Mouse (Mus musculus) midbrain, embryonic 11.5 days (tissue): ENCODE data around the gene Dlg1. TPM values are rescaled to one million over a fixed set of nuclear protein-coding genes. Genes with fewer than 3 reads are reported as not detected.

Source experiments
- ATAC-seq: fragments of 200-750 bp; cut with Nextera tagmentation; 2 replicates; pipeline ENCODE4 v1.8.0; 2017; ENCODE audit warnings: moderate TSS enrichment, moderate library complexity; ENCODE audit not compliant: low FRiP score
- DNase-seq: peaks from one replicate; pipeline ENCODE4 v3.0.0; 2015; ENCODE audit warnings: low spot score; ENCODE audit errors: missing footprints
- H3K27ac ChIP-seq: fragments of 300-500 bp; sonication (generic); 2 replicates; pipeline ENCODE4 v1.5.1; 2014; ENCODE audit warnings: low read depth, low read length
- H3K27me3 ChIP-seq: fragments of 300-500 bp; sonication (generic); 2 replicates; pipeline ENCODE4 v1.6.1; 2014; ENCODE audit warnings: mild to moderate bottlenecking, low read length, moderate library complexity, mixed read lengths; ENCODE audit not compliant: control insufficient read depth, insufficient read depth
- H3K36me3 ChIP-seq: fragments of 300-500 bp; sonication (generic); 2 replicates; pipeline ENCODE4 v1.6.1; 2014; ENCODE audit warnings: mild to moderate bottlenecking, low read length, moderate library complexity, mixed read lengths; ENCODE audit not compliant: control insufficient read depth, insufficient read depth
- H3K4me1 ChIP-seq: fragments of 300-500 bp; sonication (generic); 2 replicates; pipeline ENCODE4 v1.6.1; 2014; ENCODE audit warnings: low read length; ENCODE audit not compliant: control insufficient read depth, insufficient read depth
- H3K4me2 ChIP-seq: fragments of 300-500 bp; sonication (generic); 2 replicates; pipeline ENCODE4 v1.6.1; 2014; ENCODE audit warnings: mild to moderate bottlenecking, moderate library complexity
- H3K4me3 ChIP-seq: fragments of 300-500 bp; sonication (generic); 2 replicates; pipeline ENCODE4 v1.5.1; 2014; ENCODE audit warnings: low read depth, low read length
- H3K9ac ChIP-seq: fragments of 300-500 bp; sonication (generic); 2 replicates; pipeline ENCODE4 v1.6.1; 2014; ENCODE audit warnings: low read length
- H3K9me3 ChIP-seq: fragments of 300-500 bp; sonication (generic); 2 replicates; pipeline ENCODE4 v1.6.1; 2016; ENCODE audit warnings: low read length; ENCODE audit not compliant: control insufficient read depth
- WGBS: fragments of 180-500 bp; shearing (Covaris S2); extraction: QIAGEN DNeasy Blood & Tissue Kit; methylation state at CpG from one replicate; pipeline ENCODE4 v1.1.7; 2014; 5-methylcytosine and 5-hydroxymethylcytosine counted together
- polyA plus RNA-seq: library from polyadenylated mRNA; unstranded; fragments of >200 nt; fragmentation: Nextera tagmentation; extraction: Ambion mirVana; gene quantifications from 2 replicates; pipeline ENCODE4 v1.2.1, GENCODE M21; 2014

Gene Dlg1
- polyA plus RNA-seq, 1 experiment from 2014 or later: 21.0 TPM

GRCm38 (mm10) chr16:31737761-31738160 is 74.5 kb downstream of the Dlg1 start:
- Histone ChIP-seq H3K9ac (no peak overlapping the region), H3K4me2 (no peak overlapping the region), H3K27ac (no peak overlapping the region), H3K36me3 (no peaks in the 10 kb centered on the region), H3K4me3 (no peak overlapping the region), H3K9me3 (no peaks in the 10 kb centered on the region), H3K27me3 (no peaks in the 10 kb centered on the region), H3K4me1 (no peaks in the 10 kb centered on the region)
- DNase-seq (peak; percentile 78), ATAC-seq (no peak)
- WGBS: 74% methylated on average over 3 of the region's 3 CpGs

GRCm38 (mm10) chr16:31740271-31740670 is 77.0 kb downstream of the Dlg1 start:
- Histone ChIP-seq H3K4me3 (no peak overlapping the region), H3K27me3 (no peaks in the 10 kb centered on the region), H3K27ac (no peak overlapping the region), H3K9ac (no peak overlapping the region), H3K4me2 (no peak overlapping the region), H3K36me3 (no peaks in the 10 kb centered on the region; the same call in 1 of the 2 replicates), H3K9me3 (peaks cover 4% of the 10 kb centered on the region; the same call in 1 of the 2 replicates), H3K4me1 (no peaks in the 10 kb centered on the region)
- DNase-seq (peak; percentile 31), ATAC-seq (no peak)
- WGBS: 84% methylated on average over 8 of the region's 8 CpGs

- H3K36me3 ChIP-seq: no peaks in the 10 kb centered on the region; the same call in 1 of the 2 replicates
- H3K4me1 ChIP-seq: no peaks in the 10 kb centered on the region
- H3K4me2 ChIP-seq: no peak overlapping the region
- no peak overlapping the region for H3K4me3 ChIP-seq
- no peak overlapping the region for H3K27ac ChIP-seq
- no peak overlapping the region for H3K9ac ChIP-seq
- no peaks in the 10 kb centered on the region for H3K27me3 ChIP-seq
- ATAC-seq (no peak), DNase-seq (peak; percentile 74)
- 84% methylated on average over 5 of the region's 5 CpGs for WGBS
- H3K9me3 ChIP-seq: peaks cover 5% of the 10 kb centered on the region; the same call in 1 of the 2 replicates
These were observed 77.5 kb downstream of the Dlg1 start for GRCm38 (mm10) chr16:31740704-31741103.

GRCm38 (mm10) chr16:31750526-31750925 is 87.3 kb downstream of the Dlg1 start:
- no peak overlapping the region for H3K9ac ChIP-seq
- peak; percentile 88 for DNase-seq
- H3K4me1 ChIP-seq: no peaks in the 10 kb centered on the region
- H3K27me3 ChIP-seq: no peaks in the 10 kb centered on the region
- H3K4me3 ChIP-seq: no peak overlapping the region
- no peak for ATAC-seq
- WGBS: 86% methylated on average over 1 of the region's 1 CpGs
- H3K27ac ChIP-seq: no peak overlapping the region
- no peaks in the 10 kb centered on the region for H3K9me3 ChIP-seq
- no peaks in the 10 kb centered on the region for H3K36me3 ChIP-seq
- no peak overlapping the region for H3K4me2 ChIP-seq

- H3K4me3 ChIP-seq: no peak overlapping the region
- no peaks in the 10 kb centered on the region for H3K36me3 ChIP-seq
- no peak for ATAC-seq
- H3K9me3 ChIP-seq: no peaks in the 10 kb centered on the region
- peak; percentile 75 for DNase-seq
- WGBS: 82% methylated on average over 19 of the region's 19 CpGs
- H3K4me2 ChIP-seq: no peak overlapping the region
- peaks cover 4% of the 10 kb centered on the region; the same call in 1 of the 2 replicates for H3K4me1 ChIP-seq
- no peak overlapping the region for H3K9ac ChIP-seq
- no peak overlapping the region for H3K27ac ChIP-seq
- H3K27me3 ChIP-seq: no peaks in the 10 kb centered on the region
These were observed 91.2 kb downstream of the Dlg1 start for GRCm38 (mm10) chr16:31754172-31755025.

GRCm38 (mm10) chr16:31755053-31755452 is 91.8 kb downstream of the Dlg1 start:
- ATAC-seq (no peak), DNase-seq (peak; percentile 45)
- WGBS: 92% methylated on average over 1 of the region's 1 CpGs
- Histone ChIP-seq H3K9me3 (no peaks in the 10 kb centered on the region), H3K4me2 (no peak overlapping the region), H3K4me3 (no peak overlapping the region), H3K4me1 (peaks cover 4% of the 10 kb centered on the region; the same call in 1 of the 2 replicates), H3K9ac (no peak overlapping the region), H3K27me3 (no peaks in the 10 kb centered on the region), H3K36me3 (no peaks in the 10 kb centered on the region), H3K27ac (no peak overlapping the region)

- 89% methylated on average over 5 of the region's 5 CpGs for WGBS
- H3K4me1 ChIP-seq: peaks cover 4% of the 10 kb centered on the region; the same call in 1 of the 2 replicates
- no peaks in the 10 kb centered on the region for H3K36me3 ChIP-seq
- H3K9me3 ChIP-seq: no peaks in the 10 kb centered on the region
- H3K4me3 ChIP-seq: no peak overlapping the region
- ATAC-seq (no peak), DNase-seq (peak; percentile 73)
- no peak overlapping the region for H3K4me2 ChIP-seq
- no peak overlapping the region for H3K9ac ChIP-seq
- no peaks in the 10 kb centered on the region for H3K27me3 ChIP-seq
- no peak overlapping the region for H3K27ac ChIP-seq
These were observed 93.2 kb downstream of the Dlg1 start for GRCm38 (mm10) chr16:31756436-31756835.

- H3K9me3 ChIP-seq: no peaks in the 10 kb centered on the region
- H3K9ac ChIP-seq: no peak overlapping the region
- WGBS: 76% methylated on average over 1 of the region's 1 CpGs
- ATAC-seq (no peak), DNase-seq (peak; percentile 76)
- no peak overlapping the region for H3K4me3 ChIP-seq
- no peak overlapping the region for H3K4me2 ChIP-seq
- H3K27ac ChIP-seq: no peak overlapping the region
- no peaks in the 10 kb centered on the region for H3K36me3 ChIP-seq
- H3K4me1 ChIP-seq: peaks cover 4% of the 10 kb centered on the region; the same call in 1 of the 2 replicates
- no peaks in the 10 kb centered on the region for H3K27me3 ChIP-seq
These were observed 94.4 kb downstream of the Dlg1 start for GRCm38 (mm10) chr16:31757606-31758005.

GRCm38 (mm10) chr16:31759416-31759815 is 96.2 kb downstream of the Dlg1 start:
- Histone ChIP-seq H3K27ac (no peak overlapping the region), H3K4me3 (no peak overlapping the region), H3K9ac (no peak overlapping the region), H3K4me2 (no peak overlapping the region), H3K9me3 (no peaks in the 10 kb centered on the region), H3K36me3 (no peaks in the 10 kb centered on the region), H3K4me1 (peaks cover 4% of the 10 kb centered on the region; the same call in 1 of the 2 replicates), H3K27me3 (no peaks in the 10 kb centered on the region)
- WGBS: 83% methylated on average over 6 of the region's 6 CpGs
- ATAC-seq: no peak
- peak; percentile 79 for DNase-seq
